Comparison of ENCODE assay signal across 8 mouse cellular contexts in the genomic region with DNA sequence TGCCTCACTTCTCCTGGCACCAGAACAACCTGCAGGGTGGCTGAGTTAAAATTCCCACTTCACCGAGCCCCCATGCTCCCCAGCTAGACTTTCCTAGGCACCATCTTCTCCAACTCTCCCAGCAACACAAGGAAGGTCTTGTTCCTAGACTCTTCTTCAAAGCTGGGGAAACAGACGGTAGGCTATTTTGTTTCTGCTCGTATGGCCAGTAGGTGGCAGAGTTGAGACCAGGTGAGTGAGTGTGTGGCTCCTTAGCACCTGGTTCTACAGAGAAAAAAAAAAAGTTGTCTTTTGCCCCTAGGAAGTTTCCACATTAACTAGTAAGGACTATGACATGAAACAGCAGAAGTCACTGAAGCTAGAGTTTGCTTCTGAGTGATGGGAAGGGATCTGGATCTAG. TPM values are rescaled to one million over a fixed set of nuclear protein-coding genes. Genes with fewer than 3 reads are reported as not detected.
A peak's percentile ranks its signal among the peaks of the same experiment; 100 is the strongest.
DNase-seq lines count a peak whose midpoint lies in the region; ATAC-seq and TF ChIP-seq lines count a peak whose summit lies in the region.

No protein-coding gene starts in this region.

- intact Hi-C loops in heart, adult 2 months (cut with DNase I), result loop anchor here (1.0 to 5.0 kb wide), 2 partner anchors 62 to 108 kb away; no protein-coding TSS in a partner anchor

- peak; percentile 82 for TF ChIP-seq CTCF in heart, adult 2 months (IDR thresholded peaks at IDR 0.05)

- no peak for TF ChIP-seq EP300 in heart, adult 2 months (IDR thresholded peaks at IDR 0.05; ENCODE audit: insufficient read depth, low read depth, low read length)

- no peak overlapping the region for H3K4me3 ChIP-seq in heart, adult 2 months
- no peak overlapping the region for H3K4me3 ChIP-seq in heart, embryonic 13.5 days
- no peak overlapping the region for H3K4me3 ChIP-seq in liver, embryonic 16.5 days (ENCODE audit: low read depth, low read length)

- H3K36me3 ChIP-seq in heart, adult 2 months (ENCODE audit: control insufficient read depth, insufficient read depth, low read length), result no peaks in the 10 kb centered on the region
- no peaks in the 10 kb centered on the region for H3K36me3 ChIP-seq in heart, embryonic 13.5 days
- no peaks in the 10 kb centered on the region for H3K36me3 ChIP-seq in liver, embryonic 16.5 days (ENCODE audit: control insufficient read depth, insufficient read depth)

- no peak for ATAC-seq in heart, embryonic 13.5 days (ENCODE audit: extremely low read depth, insufficient number of reproducible peaks, low FRiP score, low TSS enrichment)
- no peak for ATAC-seq in liver, embryonic 16.5 days (ENCODE audit: low read depth)

- H3K27ac ChIP-seq in heart, adult 2 months, result no peak overlapping the region
- no peak overlapping the region; the same call in 1 of the 2 replicates for H3K27ac ChIP-seq in heart, embryonic 13.5 days (replicated peaks)
- H3K27ac ChIP-seq in liver, embryonic 16.5 days (ENCODE audit: low read length), result no peak overlapping the region; the same call in 1 of the 2 replicates

- H3K4me2 ChIP-seq in heart, embryonic 13.5 days, result no peak overlapping the region
- H3K4me2 ChIP-seq in liver, embryonic 16.5 days (ENCODE audit: low read depth, low read length), result no peak overlapping the region

- no peaks in the 10 kb centered on the region; the same call in 1 of the 2 replicates for H3K79me2 ChIP-seq in heart, adult 2 months (replicated peaks; ENCODE audit: control insufficient read depth, insufficient read depth, low read length)

- no peaks in the 10 kb centered on the region for H3K9me3 ChIP-seq in heart, embryonic 13.5 days
- H3K9me3 ChIP-seq in liver, embryonic 16.5 days (replicated peaks; ENCODE audit: control insufficient read depth, low read length), result no peaks in the 10 kb centered on the region

- H3K4me1 ChIP-seq in heart, adult 2 months (ENCODE audit: control insufficient read depth, insufficient read depth, low read length), result peaks cover 4% of the 10 kb centered on the region
- peaks cover 33% of the 10 kb centered on the region for H3K4me1 ChIP-seq in heart, embryonic 13.5 days
- H3K4me1 ChIP-seq in liver, embryonic 16.5 days (ENCODE audit: control insufficient read depth, low read depth, low read length), result peaks cover 56% of the 10 kb centered on the region

- no peak for TF ChIP-seq POLR2A in heart, adult 2 months (IDR thresholded peaks at IDR 0.05; ENCODE audit: insufficient read depth, low read depth, low read length)

- 13% methylated on average over 3 of the region's 3 CpGs for WGBS in heart, adult 2 months
- 5% methylated on average over 3 of the region's 3 CpGs for WGBS in heart, embryonic 13.5 days
- 0% methylated on average over 3 of the region's 3 CpGs for WGBS in liver, embryonic 16.5 days (ENCODE audit: insufficient replicate concordance)

- no peak overlapping the region for H3K9ac ChIP-seq in heart, adult 2 months (ENCODE audit: low read depth, low read length)
- H3K9ac ChIP-seq in heart, embryonic 13.5 days, result peak overlapping the region; percentile 42; the same call in 1 of the 2 replicates
- H3K9ac ChIP-seq in liver, embryonic 16.5 days (ENCODE audit: low read depth, low read length), result peak overlapping the region; percentile 20; the same call in 1 of the 2 replicates

- H3K27me3 ChIP-seq in heart, adult 2 months (ENCODE audit: control insufficient read depth, insufficient read depth, low read length), result no peaks in the 10 kb centered on the region
- no peaks in the 10 kb centered on the region for H3K27me3 ChIP-seq in heart, embryonic 13.5 days (replicated peaks)
- peaks cover 22% of the 10 kb centered on the region for H3K27me3 ChIP-seq in liver, embryonic 16.5 days (ENCODE audit: control insufficient read depth, insufficient read depth, low read depth, low read length)

- DNase-seq in heart, adult 2 months, result peak; percentile 56 to 66
- DNase-seq in heart, adult 11 months, result no peak
- peak; percentile 65 to 69 for DNase-seq in B cell, adult 2 months
- peak; percentile 70 for DNase-seq in adrenal gland, postnatal 10 days
- peak; percentile 83 for DNase-seq in thymus, postnatal 4 days
- no peak for DNase-seq in frontal cortex, postnatal 14 days (ENCODE audit: low spot score in 2 of 2)

RNA-seq across cellular contexts. Expression of a gene that starts 3.7 kb away (rescaled TPM):
- 10 to 100 TPM; 11.0 to 15.1 TPM for total RNA-seq in heart, adult 2 months (2021)
- 9.6 and 14.7 TPM in 2 replicates for polyA plus RNA-seq in heart, adult 2 months (2012; rRNA removed)
- total RNA-seq in adrenal gland, postnatal 10 days (2021), result 10 to 100 TPM; 15.0 to 16.9 TPM
- polyA plus RNA-seq in heart, embryonic 13.5 days (2015; fragmentation: Nextera tagmentation; extraction: Ambion mirVana), result 18.5 and 19.3 TPM in 2 replicates
- 1.3 and 1.9 TPM in 2 replicates for polyA plus RNA-seq in liver, embryonic 16.5 days (2015; fragmentation: Nextera tagmentation; extraction: Ambion mirVana)

Comparison
In these comparisons a context has a peak if more than half of its experiments do, and no peak if none do; other contexts are left out.
1. DNase-seq: peak in heart, adult 2 months (2 of 2), B cell, adult 2 months (2 of 2), adrenal gland, postnatal 10 days (single experiment) and thymus, postnatal 4 days (single experiment); none in heart, adult 11 months (single experiment) and frontal cortex, postnatal 14 days (0 of 2).